Mouse (Mus musculus): ENCODE results near the gene Ttc30a2. TPM values are rescaled to one million over a fixed set of nuclear protein-coding genes. Genes with fewer than 3 reads are reported as not detected.
"Not testable (repeated sequence)": the region's sequence is repeated elsewhere in the genome, so short reads cannot be mapped to it uniquely, and the experiment has no call there.

Ttc30a2 gene
- 0.18 and 0.30 TPM in 2 replicates for polyA plus RNA-seq (2015; fragmentation: Nextera tagmentation; extraction: Ambion mirVana)

DNA sequence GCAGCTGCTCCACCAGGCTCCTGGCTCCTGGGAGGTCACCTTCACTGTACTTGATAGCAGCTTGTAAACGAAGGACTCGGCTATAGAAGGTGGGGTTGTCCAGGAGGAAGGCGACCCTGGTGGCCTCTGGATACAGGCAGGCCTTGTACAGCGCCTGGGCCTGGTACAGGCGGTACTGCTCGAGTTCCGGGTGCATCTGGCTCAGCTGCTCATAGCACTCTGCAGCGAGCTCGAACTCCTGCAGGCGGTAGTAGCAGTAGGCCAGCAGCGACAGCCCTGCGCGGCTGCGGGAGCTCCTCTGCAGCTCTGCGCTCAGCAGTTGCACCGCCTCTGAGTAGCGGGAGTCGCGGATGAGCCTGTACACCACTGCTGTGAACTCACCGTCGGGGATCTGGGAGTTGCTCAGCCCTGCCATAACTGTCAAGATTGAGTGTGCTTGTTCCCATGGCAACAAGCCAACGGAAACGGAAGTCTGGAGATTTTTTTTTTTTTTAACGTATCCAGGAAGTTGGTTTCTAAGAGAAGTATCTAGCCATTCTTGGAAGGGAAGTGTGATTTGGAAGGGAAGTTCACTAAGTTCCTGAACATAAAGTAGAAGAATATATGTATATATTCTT is at the start of gene Ttc30a2:
Gene Ttc30a2 (minus strand): TSS at position 419 of the 617 bp plus-strand sequence.
- H3K27ac ChIP-seq; H3K4me3 ChIP-seq; H3K4me1 ChIP-seq; ATAC-seq (ENCODE audit: insufficient number of reproducible peaks, low FRiP score, low TSS enrichment, low read depth); H3K36me3 ChIP-seq; H3K9me3 ChIP-seq; H3K27me3 ChIP-seq; H3K4me2 ChIP-seq; H3K9ac ChIP-seq: not testable (repeated sequence)
- WGBS, result 35% methylated on average over 17 of the region's 24 CpGs

DNA sequence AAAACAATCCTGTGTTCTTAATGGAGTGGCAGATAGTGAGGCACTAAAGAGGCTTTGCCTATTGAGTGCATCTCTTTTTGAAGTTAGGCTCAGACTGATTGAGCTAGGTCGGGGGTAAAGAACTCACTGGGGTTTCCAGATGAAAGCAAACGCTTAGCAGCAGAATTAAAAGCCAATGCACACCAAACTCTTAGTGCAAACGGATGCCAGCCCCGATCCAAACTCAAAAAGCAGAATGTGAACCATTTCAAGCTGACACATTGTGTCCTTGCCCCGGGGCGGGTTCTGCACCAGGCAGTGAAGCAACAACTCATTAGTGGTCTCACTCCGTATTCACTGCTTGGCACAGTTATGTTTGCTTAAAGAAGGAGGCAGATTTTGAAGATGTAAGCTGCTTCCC is 38.9 kb upstream of the Ttc30a2 start:
- Histone ChIP-seq H3K4me3 (no peak overlapping the region), H3K27me3 (no peaks in the 10 kb centered on the region), H3K9me3 (no peaks in the 10 kb centered on the region), H3K4me1 (no peaks in the 10 kb centered on the region; the same call in 1 of the 2 replicates), H3K36me3 (no peaks in the 10 kb centered on the region), H3K4me2 (no peak overlapping the region), H3K27ac (no peak overlapping the region), H3K9ac (no peak overlapping the region)
- ATAC-seq (ENCODE audit: insufficient number of reproducible peaks, low FRiP score, low TSS enrichment, low read depth), result no peak
- WGBS, result 7% methylated on average over 7 of the region's 7 CpGs

- Histone ChIP-seq H3K4me1 (peaks cover 4% of the 10 kb centered on the region; the same call in 1 of the 2 replicates), H3K4me3 (no peak overlapping the region)
- 87% methylated on average over 8 of the region's 8 CpGs for WGBS
These were observed 38.2 kb upstream of the Ttc30a2 start for GRCm38 (mm10) chr2:76016136-76016535.

GRCm38 (mm10) chr2:76015460-76015859 is 37.5 kb upstream of the Ttc30a2 start:
- H3K4me3 ChIP-seq, result no peak overlapping the region
- ATAC-seq (ENCODE audit: insufficient number of reproducible peaks, low FRiP score, low TSS enrichment, low read depth), result no peak

More at GRCm38 (mm10) chr2:76016136-76016535, 38.2 kb upstream of the Ttc30a2 start:
- Histone ChIP-seq H3K9me3 (no peaks in the 10 kb centered on the region), H3K27ac (no peak overlapping the region), H3K27me3 (no peaks in the 10 kb centered on the region), H3K4me2 (no peak overlapping the region), H3K36me3 (no peaks in the 10 kb centered on the region), H3K9ac (no peak overlapping the region)
- ATAC-seq (ENCODE audit: insufficient number of reproducible peaks, low FRiP score, low TSS enrichment, low read depth), result no peak

DNA sequence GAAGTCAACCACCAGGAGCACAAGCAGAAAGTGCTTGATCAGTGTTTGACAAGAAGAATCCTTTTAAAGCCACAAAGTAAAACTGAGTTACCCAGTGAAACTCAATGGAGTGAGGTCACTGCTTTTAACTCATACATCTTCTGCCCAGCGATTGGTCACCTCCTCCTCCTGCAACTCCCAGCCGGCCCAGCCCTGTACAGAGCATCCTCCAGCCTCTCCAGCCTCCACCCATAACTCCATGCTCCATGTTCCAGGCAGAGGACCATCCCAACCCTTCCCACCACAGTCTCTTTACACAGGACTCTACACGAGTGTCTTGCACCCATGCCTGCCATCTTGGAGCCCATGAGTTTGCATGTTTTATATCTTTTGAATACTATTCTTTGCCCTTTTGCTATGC is 36.7 kb upstream of the Ttc30a2 start:
- no peaks in the 10 kb centered on the region for H3K36me3 ChIP-seq
- H3K27ac ChIP-seq, result no peak overlapping the region
- H3K4me1 ChIP-seq, result peaks cover 4% of the 10 kb centered on the region; the same call in 1 of the 2 replicates
- WGBS, result 73% methylated on average over 3 of the region's 3 CpGs
- ATAC-seq (ENCODE audit: insufficient number of reproducible peaks, low FRiP score, low TSS enrichment, low read depth), result no peak
- H3K9ac ChIP-seq, result no peak overlapping the region
- H3K9me3 ChIP-seq, result no peaks in the 10 kb centered on the region
- no peak overlapping the region for H3K4me2 ChIP-seq
- no peaks in the 10 kb centered on the region for H3K27me3 ChIP-seq
- H3K4me3 ChIP-seq, result no peak overlapping the region

More at GRCm38 (mm10) chr2:76015460-76015859, 37.5 kb upstream of the Ttc30a2 start:
- H3K4me1 ChIP-seq, result peaks cover 4% of the 10 kb centered on the region; the same call in 1 of the 2 replicates
- no peak overlapping the region for H3K9ac ChIP-seq
- no peak overlapping the region for H3K4me2 ChIP-seq
- H3K27me3 ChIP-seq, result no peaks in the 10 kb centered on the region
- H3K36me3 ChIP-seq, result no peaks in the 10 kb centered on the region
- H3K27ac ChIP-seq, result no peak overlapping the region
- WGBS, result 89% methylated on average over 7 of the region's 7 CpGs
- H3K9me3 ChIP-seq, result no peaks in the 10 kb centered on the region

- Histone ChIP-seq H3K4me1 (no peaks in the 10 kb centered on the region), H3K27ac (no peak overlapping the region), H3K4me3 (no peak overlapping the region), H3K9me3 (no peaks in the 10 kb centered on the region), H3K27me3 (no peaks in the 10 kb centered on the region), H3K4me2 (no peak overlapping the region), H3K36me3 (no peaks in the 10 kb centered on the region), H3K9ac (no peak overlapping the region)
- 29% methylated on average over 4 of the region's 4 CpGs for WGBS
- ATAC-seq (ENCODE audit: insufficient number of reproducible peaks, low FRiP score, low TSS enrichment, low read depth), result no peak
These were observed 28.2 kb upstream of the Ttc30a2 start for GRCm38 (mm10) chr2:76006194-76006593.

DNA sequence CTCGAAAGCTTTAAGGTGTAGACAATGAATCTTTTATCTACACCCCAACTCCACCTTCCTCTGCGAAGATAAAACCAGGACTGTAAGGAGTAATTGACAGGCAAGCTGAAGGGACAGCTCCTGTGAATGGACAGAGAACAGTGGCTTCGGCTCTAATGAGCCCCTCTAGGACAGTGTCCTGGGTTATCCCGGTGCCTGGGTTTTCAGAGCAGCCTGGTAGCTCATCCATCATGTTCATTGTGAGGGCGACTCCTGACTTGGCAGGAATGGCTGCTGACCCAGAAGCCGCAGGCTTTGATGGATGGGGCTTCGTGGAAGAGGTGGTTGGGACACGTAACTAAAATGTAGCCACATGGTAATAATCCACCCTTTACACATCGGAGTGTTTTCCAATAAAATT is 24.9 kb upstream of the Ttc30a2 start:
- no peaks in the 10 kb centered on the region for H3K27me3 ChIP-seq
- H3K9me3 ChIP-seq, result no peaks in the 10 kb centered on the region
- no peak overlapping the region for H3K9ac ChIP-seq
- H3K4me2 ChIP-seq, result no peak overlapping the region
- ATAC-seq (ENCODE audit: insufficient number of reproducible peaks, low FRiP score, low TSS enrichment, low read depth), result no peak
- WGBS, result 28% methylated on average over 9 of the region's 9 CpGs
- no peak overlapping the region for H3K4me3 ChIP-seq
- no peaks in the 10 kb centered on the region for H3K36me3 ChIP-seq
- H3K4me1 ChIP-seq, result peaks cover 8% of the 10 kb centered on the region; the same call in 1 of the 2 replicates
- no peak overlapping the region for H3K27ac ChIP-seq

GRCm38 (mm10) chr2:76001392-76001791 is 23.4 kb upstream of the Ttc30a2 start:
- ATAC-seq (ENCODE audit: insufficient number of reproducible peaks, low FRiP score, low TSS enrichment, low read depth), result no peak
- Histone ChIP-seq H3K4me2 (no peak overlapping the region), H3K9me3 (no peaks in the 10 kb centered on the region), H3K4me3 (no peak overlapping the region), H3K9ac (no peak overlapping the region), H3K27me3 (no peaks in the 10 kb centered on the region), H3K4me1 (peaks cover 8% of the 10 kb centered on the region; the same call in 1 of the 2 replicates), H3K36me3 (no peaks in the 10 kb centered on the region), H3K27ac (no peak overlapping the region)
- WGBS, result 38% methylated on average over 8 of the region's 8 CpGs

DNA sequence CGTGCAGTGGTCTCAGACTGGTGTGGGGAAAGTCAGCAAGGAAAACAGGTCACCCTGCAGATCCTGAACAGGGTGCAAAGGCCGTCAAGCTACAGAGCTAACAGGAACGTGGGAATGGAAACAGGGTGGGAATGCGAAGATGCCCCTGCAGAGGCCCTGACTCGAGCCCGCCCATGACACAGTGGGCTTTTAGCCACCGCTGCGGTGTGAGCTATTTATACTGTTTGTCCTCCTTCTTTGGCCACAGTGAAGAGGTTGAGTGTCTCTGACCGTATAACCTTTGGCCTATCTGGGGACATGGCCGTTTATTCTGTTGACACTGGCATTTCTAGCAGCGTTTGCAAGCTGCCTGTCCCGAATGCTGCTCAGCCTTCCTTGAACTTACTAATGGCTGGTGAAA is 21.7 kb upstream of the Ttc30a2 start:
- Histone ChIP-seq H3K4me1 (peaks cover 8% of the 10 kb centered on the region; the same call in 1 of the 2 replicates), H3K4me3 (no peak overlapping the region), H3K4me2 (no peak overlapping the region), H3K27ac (no peak overlapping the region), H3K9me3 (no peaks in the 10 kb centered on the region), H3K9ac (no peak overlapping the region), H3K36me3 (no peaks in the 10 kb centered on the region), H3K27me3 (no peaks in the 10 kb centered on the region)
- WGBS, result 54% methylated on average over 12 of the region's 12 CpGs
- ATAC-seq (ENCODE audit: insufficient number of reproducible peaks, low FRiP score, low TSS enrichment, low read depth), result no peak

GRCm38 (mm10) chr2:75998692-75999091 is 20.7 kb upstream of the Ttc30a2 start:
- H3K4me1 ChIP-seq, result peaks cover 8% of the 10 kb centered on the region; the same call in 1 of the 2 replicates
- no peaks in the 10 kb centered on the region for H3K9me3 ChIP-seq
- H3K4me3 ChIP-seq, result no peak overlapping the region
- H3K9ac ChIP-seq, result no peak overlapping the region
- ATAC-seq (ENCODE audit: insufficient number of reproducible peaks, low FRiP score, low TSS enrichment, low read depth), result no peak
- WGBS, result 18% methylated on average over 8 of the region's 8 CpGs
- no peaks in the 10 kb centered on the region for H3K36me3 ChIP-seq
- H3K27me3 ChIP-seq, result no peaks in the 10 kb centered on the region
- H3K27ac ChIP-seq, result no peak overlapping the region
- no peak overlapping the region for H3K4me2 ChIP-seq

GRCm38 (mm10) chr2:75997726-75998125 is 19.8 kb upstream of the Ttc30a2 start:
- no peak overlapping the region for H3K27ac ChIP-seq
- peaks cover 8% of the 10 kb centered on the region; the same call in 1 of the 2 replicates for H3K4me1 ChIP-seq
- no peak for ATAC-seq (ENCODE audit: insufficient number of reproducible peaks, low FRiP score, low TSS enrichment, low read depth)
- H3K4me3 ChIP-seq, result no peak overlapping the region
- no peaks in the 10 kb centered on the region for H3K36me3 ChIP-seq
- H3K9ac ChIP-seq, result no peak overlapping the region
- H3K27me3 ChIP-seq, result no peaks in the 10 kb centered on the region
- no peaks in the 10 kb centered on the region for H3K9me3 ChIP-seq
- 55% methylated on average over 12 of the region's 12 CpGs for WGBS
- no peak overlapping the region for H3K4me2 ChIP-seq

- Histone ChIP-seq H3K4me2 (no peak overlapping the region), H3K4me3 (no peak overlapping the region), H3K9me3 (no peaks in the 10 kb centered on the region), H3K9ac (no peak overlapping the region), H3K27me3 (no peaks in the 10 kb centered on the region), H3K36me3 (no peaks in the 10 kb centered on the region), H3K27ac (no peak overlapping the region), H3K4me1 (peaks cover 26% of the 10 kb centered on the region)
- no peak for ATAC-seq (ENCODE audit: insufficient number of reproducible peaks, low FRiP score, low TSS enrichment, low read depth)
- WGBS, result 96% methylated on average over 11 of the region's 11 CpGs
These were observed 16.9 kb upstream of the Ttc30a2 start for GRCm38 (mm10) chr2:75994841-75995240.
